Mouse (Mus musculus): Measurements from ENCODE around the gene Nlrp4f.

Gene Nlrp4f

GRCm38 (mm10) chr13:65205877-65206276 is at the start of gene Nlrp4f:
Gene Nlrp4f (minus strand): TSS chr13:65205977.
- no peak for DNase-seq (ENCODE audit: low spot score)

- peak; percentile 12 for DNase-seq (ENCODE audit: low spot score)
Measured at GRCm38 (mm10) chr13:65243273-65243672, 37.5 kb upstream of the Nlrp4f start.

GRCm38 (mm10) chr13:65242319-65242787 is 36.6 kb upstream of the Nlrp4f start:
- no peak for DNase-seq (ENCODE audit: low spot score)

- peak; percentile 8 for DNase-seq (ENCODE audit: low spot score)
Measured at GRCm38 (mm10) chr13:65241627-65242318, 36.0 kb upstream of the Nlrp4f start.

- peak; percentile 90 for DNase-seq (ENCODE audit: low spot score)
Measured at GRCm38 (mm10) chr13:65241099-65241626, 35.4 kb upstream of the Nlrp4f start.

- peak; percentile 96 for DNase-seq (ENCODE audit: low spot score)
Measured at GRCm38 (mm10) chr13:65240509-65241098, 34.8 kb upstream of the Nlrp4f start.

GRCm38 (mm10) chr13:65237211-65237610 is 31.4 kb upstream of the Nlrp4f start:
- no peak for DNase-seq (ENCODE audit: low spot score)

GRCm38 (mm10) chr13:65226657-65227056 is 20.9 kb upstream of the Nlrp4f start:
- no peak for DNase-seq (ENCODE audit: low spot score)

- no peak for DNase-seq (ENCODE audit: low spot score)
Measured at GRCm38 (mm10) chr13:65225945-65226344, 20.2 kb upstream of the Nlrp4f start.

GRCm38 (mm10) chr13:65200667-65201066 is 5.1 kb downstream of the Nlrp4f start:
- no peak for DNase-seq (ENCODE audit: low spot score)

- DNase-seq (ENCODE audit: low spot score): no peak
Measured at GRCm38 (mm10) chr13:65176472-65177091, 29.2 kb downstream of the Nlrp4f start.

- DNase-seq (ENCODE audit: low spot score): peak; percentile 49
Measured at GRCm38 (mm10) chr13:65175734-65176471, 29.9 kb downstream of the Nlrp4f start.

- no peak for DNase-seq (ENCODE audit: low spot score)
Measured at GRCm38 (mm10) chr13:65174102-65174501, 31.7 kb downstream of the Nlrp4f start.

GRCm38 (mm10) chr13:65149940-65150339 is 55.8 kb downstream of the Nlrp4f start, which contains the start of gene Olfr466:
Gene Olfr466 (plus strand): TSS chr13:65150240.
- DNase-seq (ENCODE audit: low spot score): no peak

GRCm38 (mm10) chr13:65137789-65138188 is 68.0 kb downstream of the Nlrp4f start, which contains the start of gene Olfr465-ps1:
Gene Olfr465-ps1 (plus strand): TSS chr13:65138089.
- no peak for DNase-seq (ENCODE audit: low spot score)

Data from c-Kit-positive CD71-positive TER-119-positive erythroid progenitor cells, embryonic 14.5 days (primary cell).